Mouse (Mus musculus): Measurements from ENCODE around the gene Sox10. TPM values are rescaled to one million over a fixed set of nuclear protein-coding genes. Genes with fewer than 3 reads are reported as not detected.

Sox10 gene
- total and polyA plus RNA-seq, 2 experiments from 2014 or later = 14.2 to 40.3 TPM

- no peaks in the 10 kb centered on the region for H3K27me3 ChIP-seq (ENCODE audit: insufficient read depth, low read length)
- H3K36me3 ChIP-seq (ENCODE audit: insufficient read depth, low read length) = no peaks in the 10 kb centered on the region
- DNase-seq (ENCODE audit: low spot score) = peak; percentile 39
- peak; percentile 48; the same call in 1 of the 2 replicates for ATAC-seq
- 41% methylated on average over 10 of the region's 10 CpGs for WGBS
- no peak overlapping the region for H3K9ac ChIP-seq (replicated peaks; ENCODE audit: low read length)
- no peak overlapping the region for H3K4me2 ChIP-seq (ENCODE audit: low read depth, low read length)
- H3K27ac ChIP-seq = peak overlapping the region; percentile 56; the same call in 1 of the 2 replicates
- TF ChIP-seq CTCF (IDR thresholded peaks at IDR 0.05; ENCODE audit: low read depth) = no peak
- 0 out of 2 replicates have a peak, but pooled peaks cover 3% of the 10 kb centered on the region for H3K4me1 ChIP-seq (ENCODE audit: insufficient read depth, low read length)
- no peak overlapping the region for H3K4me3 ChIP-seq (ENCODE audit: low read length)
- no peaks in the 10 kb centered on the region for H3K9me3 ChIP-seq (ENCODE audit: low read length)
These were observed 37.5 kb upstream of the Sox10 start for GRCm38 (mm10) chr15:79202575-79202974.

- Histone ChIP-seq H3K9ac (replicated peaks; ENCODE audit: low read length) (peak overlapping the region; percentile 30; the same call in 1 of the 2 replicates), H3K27me3 (ENCODE audit: insufficient read depth, low read length) (no peaks in the 10 kb centered on the region), H3K4me3 (ENCODE audit: low read length) (no peak overlapping the region), H3K36me3 (ENCODE audit: insufficient read depth, low read length) (no peaks in the 10 kb centered on the region), H3K27ac (peak overlapping the region; percentile 60; the same call in 1 of the 2 replicates), H3K4me2 (ENCODE audit: low read depth, low read length) (peak overlapping the region; percentile 25; the same call in 1 of the 2 replicates), H3K4me1 (ENCODE audit: insufficient read depth, low read length) (0 out of 2 replicates have a peak, but pooled peaks cover 3% of the 10 kb centered on the region), H3K9me3 (ENCODE audit: low read length) (no peaks in the 10 kb centered on the region)
- no peak for TF ChIP-seq CTCF (IDR thresholded peaks at IDR 0.05; ENCODE audit: low read depth)
- peak; percentile 60 for DNase-seq (ENCODE audit: low spot score)
- WGBS = 8% methylated on average over 13 of the region's 13 CpGs
- peak; percentile 87 for ATAC-seq
These were observed 36.6 kb upstream of the Sox10 start for GRCm38 (mm10) chr15:79201491-79202150.

DNA sequence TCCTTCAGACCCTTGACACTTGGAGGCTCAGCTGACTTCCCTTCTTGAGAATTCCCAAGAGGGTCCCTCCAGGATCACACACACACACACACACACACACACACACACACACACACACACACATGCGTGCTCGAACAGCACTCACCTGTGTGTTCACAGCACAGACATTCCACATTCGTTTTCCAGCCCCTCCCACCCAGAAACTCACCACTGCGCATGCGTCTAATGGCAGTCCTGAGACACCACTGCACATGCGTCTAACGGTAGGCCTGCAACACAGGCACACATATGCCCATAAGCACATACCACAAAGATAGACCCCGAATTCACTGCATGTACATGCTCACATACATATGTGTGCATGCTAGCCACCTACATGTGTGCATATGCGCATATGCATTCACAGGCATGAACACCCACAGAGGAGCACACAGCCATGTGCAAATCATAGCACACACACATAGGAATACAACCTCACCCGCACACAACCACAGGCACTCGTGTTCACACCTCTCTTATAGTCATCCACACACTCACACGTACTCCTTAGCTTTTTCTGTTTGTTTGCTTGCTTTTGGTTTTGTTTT is 34.4 kb upstream of the Sox10 start:
- Histone ChIP-seq H3K4me3 (ENCODE audit: low read length) (no peak overlapping the region), H3K4me1 (ENCODE audit: insufficient read depth, low read length) (0 out of 2 replicates have a peak, but pooled peaks cover 3% of the 10 kb centered on the region), H3K27me3 (ENCODE audit: insufficient read depth, low read length) (no peaks in the 10 kb centered on the region), H3K9ac (replicated peaks; ENCODE audit: low read length) (no peak overlapping the region), H3K4me2 (ENCODE audit: low read depth, low read length) (no peak overlapping the region), H3K36me3 (ENCODE audit: insufficient read depth, low read length) (no peaks in the 10 kb centered on the region), H3K9me3 (ENCODE audit: low read length) (no peaks in the 10 kb centered on the region), H3K27ac (no peak overlapping the region)
- TF ChIP-seq CTCF (IDR thresholded peaks at IDR 0.05; ENCODE audit: low read depth) = no peak
- ATAC-seq (no peak), DNase-seq (ENCODE audit: low spot score) (no peak)
- 95% methylated on average over 12 of the region's 12 CpGs for WGBS

GRCm38 (mm10) chr15:79195492-79195891 is 30.5 kb upstream of the Sox10 start:
- Histone ChIP-seq H3K9ac (replicated peaks; ENCODE audit: low read length) (no peak overlapping the region), H3K27ac (no peak overlapping the region), H3K27me3 (ENCODE audit: insufficient read depth, low read length) (no peaks in the 10 kb centered on the region), H3K4me2 (ENCODE audit: low read depth, low read length) (no peak overlapping the region), H3K4me3 (ENCODE audit: low read length) (no peak overlapping the region), H3K9me3 (ENCODE audit: low read length) (no peaks in the 10 kb centered on the region), H3K4me1 (ENCODE audit: insufficient read depth, low read length) (peaks cover 17% of the 10 kb centered on the region), H3K36me3 (ENCODE audit: insufficient read depth, low read length) (no peaks in the 10 kb centered on the region)
- 83% methylated on average over 8 of the region's 8 CpGs for WGBS
- no peak for TF ChIP-seq CTCF (IDR thresholded peaks at IDR 0.05; ENCODE audit: low read depth)
- DNase-seq (ENCODE audit: low spot score) = no peak
- no peak for ATAC-seq

GRCm38 (mm10) chr15:79194946-79195345 is 29.9 kb upstream of the Sox10 start:
- Histone ChIP-seq H3K4me3 (ENCODE audit: low read length) (no peak overlapping the region), H3K36me3 (ENCODE audit: insufficient read depth, low read length) (no peaks in the 10 kb centered on the region), H3K27me3 (ENCODE audit: insufficient read depth, low read length) (no peaks in the 10 kb centered on the region), H3K9ac (replicated peaks; ENCODE audit: low read length) (no peak overlapping the region), H3K4me1 (ENCODE audit: insufficient read depth, low read length) (peaks cover 17% of the 10 kb centered on the region), H3K4me2 (ENCODE audit: low read depth, low read length) (no peak overlapping the region), H3K27ac (no peak overlapping the region), H3K9me3 (ENCODE audit: low read length) (no peaks in the 10 kb centered on the region)
- TF ChIP-seq CTCF (IDR thresholded peaks at IDR 0.05; ENCODE audit: low read depth) = no peak
- whole genome bisulfite sequencing = 69% methylated on average over 2 of the region's 2 CpGs
- DNase-seq (ENCODE audit: low spot score) (no peak), ATAC-seq (no peak)

DNA sequence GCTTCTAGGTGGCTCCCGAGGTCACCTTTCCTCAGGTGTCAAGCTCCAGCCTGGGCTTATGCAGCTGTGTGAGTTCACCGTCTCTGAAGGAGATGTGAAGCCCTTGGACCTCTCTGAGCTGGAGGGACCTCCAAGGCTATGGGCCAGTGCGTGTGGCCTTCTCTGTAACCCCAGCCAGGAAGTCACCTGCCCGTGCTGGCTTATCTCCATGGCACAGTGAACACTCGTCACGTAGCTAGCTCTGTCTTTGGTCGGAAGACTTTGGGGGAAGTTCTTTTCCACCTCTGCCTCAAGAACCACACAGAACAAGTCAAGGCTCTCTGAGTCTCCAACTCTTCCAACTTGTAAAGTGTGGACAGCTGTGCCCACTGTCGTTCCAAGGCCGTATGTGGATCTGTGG is 29.0 kb upstream of the Sox10 start:
- H3K9ac ChIP-seq (replicated peaks; ENCODE audit: low read length) = no peak overlapping the region
- no peaks in the 10 kb centered on the region for H3K36me3 ChIP-seq (ENCODE audit: insufficient read depth, low read length)
- peak overlapping the region; percentile 90 for H3K27ac ChIP-seq
- TF ChIP-seq CTCF (IDR thresholded peaks at IDR 0.05; ENCODE audit: low read depth) = no peak
- no peak overlapping the region for H3K4me3 ChIP-seq (ENCODE audit: low read length)
- ATAC-seq (no peak), DNase-seq (ENCODE audit: low spot score) (no peak)
- WGBS = 81% methylated on average over 9 of the region's 9 CpGs
- peaks cover 17% of the 10 kb centered on the region for H3K4me1 ChIP-seq (ENCODE audit: insufficient read depth, low read length)
- H3K4me2 ChIP-seq (ENCODE audit: low read depth, low read length) = no peak overlapping the region
- H3K27me3 ChIP-seq (ENCODE audit: insufficient read depth, low read length) = no peaks in the 10 kb centered on the region
- no peaks in the 10 kb centered on the region for H3K9me3 ChIP-seq (ENCODE audit: low read length)
